Comparison of ENCODE assay signal across 10 mouse cellular contexts in genomic region chr4:44776651-44777050, GRCm38 (mm10). TPM values are rescaled to one million over a fixed set of nuclear protein-coding genes. Genes with fewer than 3 reads are reported as not detected.
DNase-seq lines count a peak whose midpoint lies in the region; ATAC-seq and TF ChIP-seq lines count a peak whose summit lies in the region.
"Had no signal": no experiment of that assay in that cellular context is flagged by ENCODE, and none has a peak within 500 bp of the region (broad histone marks: within the 10 kb centered on the region; RNA-seq: fewer than 3 reads in every experiment).

No protein-coding gene starts in this region.

- H3K36me3 ChIP-seq in lung, postnatal 0 days (ENCODE audit: insufficient read depth, low read length): no peaks in the 10 kb centered on the region
- H3K36me3 ChIP-seq in heart, adult 2 months (ENCODE audit: control insufficient read depth, insufficient read depth, low read length): no peaks in the 10 kb centered on the region
- H3K36me3 ChIP-seq in forebrain, embryonic 10.5 days (replicated peaks): no peaks in the 10 kb centered on the region
- H3K36me3 ChIP-seq: embryonic facial prominence, embryonic 15.5 days; stomach, embryonic 15.5 days had no signal

- H3K27ac ChIP-seq in lung, postnatal 0 days (ENCODE audit: low read length): no peak overlapping the region
- no peak overlapping the region for H3K27ac ChIP-seq in heart, adult 2 months
- no peak overlapping the region for H3K27ac ChIP-seq in forebrain, embryonic 10.5 days
- H3K27ac ChIP-seq: embryonic facial prominence, embryonic 15.5 days; stomach, embryonic 15.5 days had no signal

- no peaks in the 10 kb centered on the region for H3K27me3 ChIP-seq in lung, postnatal 0 days (replicated peaks; ENCODE audit: insufficient read depth, low read length)
- no peaks in the 10 kb centered on the region for H3K27me3 ChIP-seq in heart, adult 2 months (ENCODE audit: control insufficient read depth, insufficient read depth, low read length)
- H3K27me3 ChIP-seq in forebrain, embryonic 10.5 days (ENCODE audit: poor library complexity, severe bottlenecking): peaks cover 14% of the 10 kb centered on the region
- H3K27me3 ChIP-seq: embryonic facial prominence, embryonic 15.5 days; stomach, embryonic 15.5 days had no signal

- TF ChIP-seq POLR2A in heart, adult 2 months (IDR thresholded peaks at IDR 0.05; ENCODE audit: insufficient read depth, low read depth, low read length): no peak

- no peak overlapping the region for H3K9ac ChIP-seq in lung, postnatal 0 days (replicated peaks; ENCODE audit: low read depth)
- H3K9ac ChIP-seq in heart, adult 2 months (ENCODE audit: low read depth, low read length): no peak overlapping the region
- H3K9ac ChIP-seq: embryonic facial prominence, embryonic 15.5 days; stomach, embryonic 15.5 days had no signal

- no peak overlapping the region for H3K4me3 ChIP-seq in lung, postnatal 0 days (ENCODE audit: low read depth, low read length)
- no peak overlapping the region for H3K4me3 ChIP-seq in heart, adult 2 months
- no peak overlapping the region for H3K4me3 ChIP-seq in forebrain, embryonic 10.5 days
- H3K4me3 ChIP-seq: embryonic facial prominence, embryonic 15.5 days; stomach, embryonic 15.5 days had no signal

- peak; percentile 29 for DNase-seq in embryo, embryonic 10 days (ENCODE audit: low spot score)
- DNase-seq in embryo, embryonic 9.5 days (ENCODE audit: extremely low spot score): no peak
- DNase-seq in lung, postnatal 14 days: peak; percentile 18
- DNase-seq in lung, postnatal 0 days (ENCODE audit: low spot score): no peak
- DNase-seq in heart, adult 2 months: peak; percentile 23 to 31
- peak; percentile 4 for DNase-seq in mesoderm, embryonic 11.5 days (ENCODE audit: low read depth, low spot score)
- DNase-seq in forebrain, embryonic 10.5 days (ENCODE audit: extremely low spot score, low spot score): no peak

- no peak for ATAC-seq in lung, postnatal 0 days
- ATAC-seq in erythroid progenitor cell, adult 5-6 weeks (replicated peaks; ENCODE audit: low FRiP score, poor library complexity, severe bottlenecking): no peak

- TF ChIP-seq EP300 in lung, postnatal 0 days (IDR thresholded peaks at IDR 0.05): no peak
- TF ChIP-seq EP300 in heart, adult 2 months (IDR thresholded peaks at IDR 0.05; ENCODE audit: insufficient read depth, low read depth, low read length): no peak

- no peaks in the 10 kb centered on the region for H3K79me2 ChIP-seq in heart, adult 2 months (replicated peaks; ENCODE audit: control insufficient read depth, insufficient read depth, low read length)

- intact Hi-C loops in heart, adult 2 months (cut with DNase I): no loop called here

- H3K9me3 ChIP-seq in lung, postnatal 0 days (ENCODE audit: low read length): no peaks in the 10 kb centered on the region
- no peaks in the 10 kb centered on the region for H3K9me3 ChIP-seq in forebrain, embryonic 10.5 days
- H3K9me3 ChIP-seq: embryonic facial prominence, embryonic 15.5 days; stomach, embryonic 15.5 days had no signal

- H3K4me1 ChIP-seq in lung, postnatal 0 days (ENCODE audit: insufficient read depth, low read depth, low read length): no peaks in the 10 kb centered on the region
- H3K4me1 ChIP-seq in heart, adult 2 months (ENCODE audit: control insufficient read depth, insufficient read depth, low read length): peaks cover 2% of the 10 kb centered on the region
- peaks cover 45% of the 10 kb centered on the region for H3K4me1 ChIP-seq in forebrain, embryonic 10.5 days
- H3K4me1 ChIP-seq: embryonic facial prominence, embryonic 15.5 days; stomach, embryonic 15.5 days had no signal

- WGBS in lung, postnatal 0 days: 71% methylated on average over 2 of the region's 2 CpGs
- WGBS in heart, adult 2 months: 72% methylated on average over 2 of the region's 2 CpGs
- 49% methylated on average over 2 of the region's 2 CpGs for WGBS in forebrain, embryonic 10.5 days

- H3K4me2 ChIP-seq in lung, postnatal 0 days (replicated peaks; ENCODE audit: low read depth, low read length): no peak overlapping the region
- H3K4me2 ChIP-seq: embryonic facial prominence, embryonic 15.5 days; stomach, embryonic 15.5 days had no signal

- TF ChIP-seq CTCF in lung, postnatal 0 days (IDR thresholded peaks at IDR 0.05): no peak
- TF ChIP-seq CTCF in heart, adult 2 months (IDR thresholded peaks at IDR 0.05): no peak

RNA-seq across cellular contexts. Expression of gene Zcchc7, which starts 21.0 kb away (rescaled TPM):
- polyA plus RNA-seq in lung, postnatal 0 days (2015; fragmentation: Nextera tagmentation; extraction: Ambion mirVana): 40.8 and 49.6 TPM in 2 replicates
- 10 to 100 TPM; 12.4 to 12.9 TPM for total RNA-seq in heart, adult 2 months (2021)
- 6.7 and 12.8 TPM in 2 replicates for polyA plus RNA-seq in heart, adult 2 months (2012; rRNA removed)
- 14.4 and 49.9 TPM in 2 replicates for total RNA-seq in erythroid progenitor cell, adult 5-6 weeks (2015; ENCODE audit: low replicate concordance)
- total RNA-seq in erythroid progenitor cell, adult 5-6 weeks (2017; ENCODE audit: low replicate concordance): 43.1 and 97.0 TPM in 2 replicates
- 21.9 and 24.7 TPM in 2 replicates for polyA plus RNA-seq in forebrain, embryonic 10.5 days (2016; fragmentation: Nextera tagmentation; extraction: Ambion mirVana)

Comparison
In these comparisons a context has a peak if more than half of its experiments do, and no peak if none do; other contexts are left out.
1. DNase-seq: peak in embryo, embryonic 10 days (single experiment), lung, postnatal 14 days (single experiment), heart, adult 2 months (2 of 2) and mesoderm, embryonic 11.5 days (single experiment); none in embryo, embryonic 9.5 days (single experiment), lung, postnatal 0 days (single experiment) and forebrain, embryonic 10.5 days (single experiment).